Mouse (Mus musculus) heart, adult 11 months (tissue): ENCODE measurements around the gene Barhl2.

ENCODE experiments used
- DNase-seq: peaks from one replicate; pipeline ENCODE4 v3.0.0; 2022

The Barhl2 gene

GRCm38 (mm10) chr5:106457986-106458476 is at the start of gene Barhl2:
Barhl2 (minus strand) TSS chr5:106458166.
- peak; percentile 29 for DNase-seq

DNA sequence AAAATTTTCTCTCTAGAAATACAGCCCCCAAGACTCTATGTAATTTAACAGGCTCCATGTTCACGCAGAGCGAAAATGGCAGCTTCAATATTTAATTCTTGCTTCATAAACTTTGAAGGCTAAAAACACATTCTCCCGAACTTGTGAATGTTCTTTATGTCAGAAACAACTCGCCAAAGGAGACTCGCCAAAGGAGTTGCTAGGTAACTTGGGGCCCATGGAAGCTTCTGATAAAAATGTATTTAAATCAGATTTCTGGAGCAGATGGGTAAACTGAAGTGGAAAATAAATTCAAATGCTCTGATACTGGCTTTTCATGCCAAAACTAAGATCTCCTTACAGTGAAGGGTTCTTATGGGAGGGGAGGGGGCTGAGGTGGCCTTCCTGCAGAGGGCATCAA is 48.1 kb upstream of the Barhl2 start:
- peak; percentile 36 for DNase-seq

DNA sequence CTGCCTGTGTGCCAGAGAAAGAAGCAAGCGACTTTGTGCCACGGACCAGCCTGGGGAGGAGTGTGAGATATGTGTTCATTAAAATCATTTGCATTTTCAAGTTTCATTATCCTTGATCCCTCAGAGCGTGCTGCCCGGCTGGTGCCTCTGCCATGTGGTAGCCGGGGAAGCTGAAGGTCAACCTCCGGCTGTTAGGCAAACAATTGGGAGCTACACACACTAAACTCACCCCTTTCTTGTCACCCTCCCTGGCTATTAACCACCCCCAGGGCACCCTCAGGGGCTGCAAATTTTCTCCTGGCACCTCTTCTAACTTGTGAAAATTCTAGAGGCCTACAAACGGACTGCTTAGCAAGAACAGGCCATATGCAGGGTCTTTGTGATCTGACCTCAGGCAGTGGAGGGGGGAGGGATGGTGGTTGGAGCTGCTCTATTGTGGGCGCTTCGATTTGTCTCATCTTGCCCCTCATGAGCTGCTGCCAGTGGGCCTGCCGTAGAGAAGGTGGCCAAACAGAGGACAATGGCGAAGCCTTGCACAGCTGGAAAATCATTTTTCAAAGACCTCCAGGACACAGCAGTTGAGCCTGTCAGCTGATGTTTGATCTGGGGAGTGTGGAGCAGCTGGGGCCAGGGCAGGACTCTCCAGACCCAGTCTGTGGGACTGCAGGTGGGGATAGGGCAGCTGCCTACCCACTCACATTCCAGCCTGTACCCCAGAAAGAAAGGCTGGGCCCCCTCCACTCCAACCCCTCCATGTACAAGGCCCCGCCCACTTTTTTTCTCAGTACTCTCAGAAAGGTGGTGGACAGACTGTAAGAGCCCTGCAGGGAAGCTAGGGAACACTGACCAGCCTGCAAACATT is 44.9 kb upstream of the Barhl2 start:
- DNase-seq: peak; percentile 71

DNA sequence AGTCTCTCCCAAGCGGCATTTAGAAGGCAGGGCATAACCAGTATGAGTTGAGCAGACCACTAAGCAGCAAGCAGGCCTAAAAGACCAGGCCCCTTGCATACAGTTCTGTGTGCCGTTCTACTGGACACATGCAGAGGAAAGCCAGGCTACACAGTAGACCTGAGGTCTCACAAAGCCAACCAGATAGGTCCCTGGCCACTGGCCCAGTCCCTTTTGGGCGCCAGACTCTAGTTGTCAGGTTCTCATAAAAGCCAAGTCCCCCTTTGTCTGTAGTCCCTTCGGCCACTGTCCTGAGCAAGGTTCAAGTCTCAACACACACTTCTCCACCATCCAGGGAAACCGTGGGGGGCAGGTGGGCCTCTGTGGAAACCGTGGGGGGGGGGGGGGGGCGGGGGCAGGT is 44.3 kb upstream of the Barhl2 start:
- peak; percentile 56 for DNase-seq

DNA sequence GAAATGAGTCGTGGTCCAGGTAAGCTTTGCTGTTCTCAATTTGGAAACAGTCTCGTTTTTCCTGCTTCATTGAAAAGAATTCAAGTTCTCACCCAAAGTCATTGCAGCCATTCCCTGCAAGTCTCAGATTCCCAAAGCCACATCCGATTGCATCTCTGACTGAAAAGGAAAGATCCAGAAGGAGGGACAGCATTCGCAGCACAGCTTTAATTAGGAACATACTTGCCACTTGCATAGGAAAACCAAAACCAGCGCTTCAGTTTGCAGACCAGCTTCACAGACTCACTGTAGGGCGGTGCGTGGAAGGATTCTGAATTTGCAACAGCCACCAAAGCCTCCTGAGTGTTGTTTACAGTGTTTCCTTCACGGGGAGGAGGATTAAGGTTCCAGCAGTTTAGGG is 33.8 kb upstream of the Barhl2 start:
- DNase-seq: peak; percentile 69

- no peak for DNase-seq
Measured at GRCm38 (mm10) chr5:106472105-106472500, 14.1 kb upstream of the Barhl2 start.

GRCm38 (mm10) chr5:106471235-106472104 is 13.5 kb upstream of the Barhl2 start:
- peak; percentile 35 for DNase-seq

- peak; percentile 53 for DNase-seq
Measured at GRCm38 (mm10) chr5:106465129-106465790, 7.3 kb upstream of the Barhl2 start.

GRCm38 (mm10) chr5:106464336-106465128 is 6.6 kb upstream of the Barhl2 start:
- DNase-seq: peak; percentile 44

- DNase-seq: peak; percentile 57
Measured at GRCm38 (mm10) chr5:106463661-106464191, 5.8 kb upstream of the Barhl2 start.

DNA sequence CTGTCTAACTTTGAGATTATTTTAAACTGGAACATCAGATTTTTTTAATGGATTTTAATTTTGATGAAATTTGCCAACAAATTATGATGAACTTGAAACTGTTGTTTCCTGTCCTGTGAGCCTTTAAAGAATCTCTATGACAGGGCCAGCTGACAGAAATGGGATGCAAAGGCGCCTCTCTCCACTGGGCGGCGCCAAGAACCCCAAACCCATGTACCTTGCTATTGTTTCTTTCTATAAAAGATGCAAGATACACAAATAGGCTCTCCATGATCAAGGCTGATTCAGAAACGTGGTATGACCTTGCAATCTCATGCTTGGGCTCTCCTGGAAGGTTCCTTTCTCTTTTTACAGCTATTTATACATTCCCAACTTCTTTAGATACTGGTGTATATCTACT is 3.9 kb upstream of the Barhl2 start:
- DNase-seq: peak; percentile 53

GRCm38 (mm10) chr5:106461431-106461830 is 3.5 kb upstream of the Barhl2 start:
- peak; percentile 4 for DNase-seq

GRCm38 (mm10) chr5:106460535-106460934 is 2.6 kb upstream of the Barhl2 start:
- DNase-seq: peak; percentile 33

GRCm38 (mm10) chr5:106460001-106460511 is 2.1 kb upstream of the Barhl2 start:
- DNase-seq: peak; percentile 68

GRCm38 (mm10) chr5:106459120-106459641 is 1.2 kb upstream of the Barhl2 start:
- DNase-seq: peak; percentile 75

DNA sequence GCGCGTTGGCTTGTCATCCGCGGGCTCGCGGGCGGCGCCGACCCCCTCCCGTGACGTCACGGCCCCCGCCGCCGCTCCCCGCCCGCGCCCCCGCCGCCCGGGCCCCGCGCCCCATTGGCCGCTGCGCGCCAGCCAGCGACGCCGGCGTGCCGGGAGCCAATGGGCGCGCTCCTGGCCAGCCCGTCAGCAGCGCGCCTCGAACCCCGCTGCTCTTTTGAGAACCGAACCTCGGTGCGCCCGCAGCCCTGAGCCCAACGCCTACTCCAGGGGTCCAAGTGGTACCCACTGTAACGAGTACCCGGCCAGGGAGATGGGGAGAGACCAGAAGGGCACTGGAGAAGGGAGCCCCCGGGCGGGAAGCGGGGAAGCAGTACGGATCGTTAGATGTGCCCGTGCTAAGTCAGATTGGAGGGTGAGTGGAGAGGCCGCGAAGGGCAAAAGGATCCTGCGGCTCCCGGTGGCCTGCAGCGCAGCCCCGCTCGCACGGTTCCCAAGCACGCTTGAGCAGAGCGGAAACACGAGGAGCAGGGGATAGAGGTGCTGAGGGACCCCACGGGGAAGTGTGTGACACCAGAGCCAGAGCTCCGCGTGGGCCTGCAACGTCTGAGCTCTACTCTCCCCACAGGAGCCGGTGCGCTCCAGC is 632 bp upstream of the Barhl2 start:
- DNase-seq: peak; percentile 81

- peak; percentile 79 for DNase-seq
Measured at GRCm38 (mm10) chr5:106457111-106457925, 648 bp downstream of the Barhl2 start.

DNA sequence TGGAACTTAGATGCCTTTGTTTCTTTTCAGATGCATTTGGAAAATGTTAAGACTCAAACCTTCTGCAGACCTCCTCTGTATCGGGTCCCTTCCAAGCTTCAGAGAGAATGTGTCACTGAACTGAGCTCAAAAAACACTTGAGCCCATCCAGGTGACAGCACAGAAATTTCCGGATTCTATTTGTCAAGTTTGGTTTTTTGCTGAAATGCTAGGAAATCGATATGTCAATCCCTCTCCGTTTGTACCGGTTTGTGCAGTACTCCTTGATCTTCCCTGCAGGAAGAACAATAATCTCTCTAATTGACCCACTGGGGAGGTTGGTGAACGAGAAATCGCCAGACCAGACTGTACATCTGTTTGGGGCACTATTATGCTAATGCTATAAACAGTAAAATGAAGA is 2.0 kb downstream of the Barhl2 start:
- peak; percentile 14 for DNase-seq

DNA sequence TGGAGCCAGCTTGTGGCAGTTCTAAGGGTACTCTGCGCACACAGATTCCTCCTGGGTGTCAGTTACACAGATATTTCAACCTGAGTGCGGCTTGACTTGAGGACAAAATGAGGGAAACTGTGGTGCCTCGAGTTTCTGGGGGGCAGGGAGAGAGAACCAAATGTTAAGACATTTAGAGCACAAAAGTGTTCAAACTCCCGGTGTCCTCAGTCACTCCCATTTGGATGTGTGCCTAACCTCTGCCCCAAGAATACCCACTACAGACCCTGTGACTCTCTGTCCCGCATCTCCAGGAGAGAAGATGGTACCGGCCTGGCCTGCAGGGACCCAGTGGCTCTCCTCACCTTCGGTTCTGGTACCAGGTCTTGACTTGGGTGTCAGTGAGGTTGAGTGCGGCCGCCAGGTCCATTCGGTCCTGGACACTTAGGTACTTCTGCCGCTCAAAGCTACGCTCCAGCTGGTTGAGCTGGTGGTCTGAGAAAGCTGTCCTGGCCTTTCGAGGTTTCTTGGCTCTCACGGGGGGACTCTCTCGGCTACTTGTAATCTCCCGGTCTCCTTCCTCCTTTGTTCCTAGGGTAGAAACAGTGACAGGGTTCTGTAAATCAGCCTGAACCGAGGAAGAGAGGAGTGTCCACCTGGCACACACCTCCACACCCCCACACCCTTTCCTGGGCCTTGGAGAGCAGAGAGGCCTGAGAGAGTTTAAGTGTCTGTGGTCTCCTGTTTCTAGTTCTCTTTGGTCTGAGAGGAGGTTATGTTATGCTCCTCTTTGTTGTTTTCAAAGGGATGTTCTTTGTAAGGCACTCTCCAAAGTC is 2.7 kb downstream of the Barhl2 start:
- DNase-seq: peak; percentile 80
